Mouse (Mus musculus): ENCODE measurements around the gene Pomgnt1. TPM values are rescaled to one million over a fixed set of nuclear protein-coding genes. Genes with fewer than 3 reads are reported as not detected.

Pomgnt1 gene
- 10 to 100 TPM; 52.0 to 52.2 TPM for total RNA-seq (2021)
- long read RNA-seq, experiment 1, transcript Pomgnt1-203 (22 exons, 2,719 nt), result major isoform, 183 of 206 reads
- long read RNA-seq, experiment 1, partial matches to known transcripts, result 11 of 206 reads
- long read RNA-seq, experiment 1, other reads (novel, unspliced or antisense), result 12 of 206 reads
- long read RNA-seq, experiment 2, transcript Pomgnt1-203 (22 exons, 2,719 nt), result major isoform, 189 of 215 reads
- long read RNA-seq, experiment 2, partial matches to known transcripts, result 6 of 215 reads
- long read RNA-seq, experiment 2, other reads (novel, unspliced or antisense), result 20 of 215 reads

GRCm38 (mm10) chr4:116123602-116124519, at the start of gene Pomgnt1, which contains the start of gene Rad54l:
Gene Pomgnt1, plus strand, starts transcription at chr4:116123840.
Gene Rad54l, minus strand, starts transcription at chr4:116123690.
- intact Hi-C loops (cut with DNase I; ENCODE audit: low total_unique reads), result no loop called here
- peak; percentile 83 for DNase-seq

GRCm38 (mm10) chr4:116074145-116074675, 49.4 kb upstream of the Pomgnt1 start:
- DNase-seq, result no peak
- intact Hi-C loops (cut with DNase I; ENCODE audit: low total_unique reads), result no loop called here

DNA sequence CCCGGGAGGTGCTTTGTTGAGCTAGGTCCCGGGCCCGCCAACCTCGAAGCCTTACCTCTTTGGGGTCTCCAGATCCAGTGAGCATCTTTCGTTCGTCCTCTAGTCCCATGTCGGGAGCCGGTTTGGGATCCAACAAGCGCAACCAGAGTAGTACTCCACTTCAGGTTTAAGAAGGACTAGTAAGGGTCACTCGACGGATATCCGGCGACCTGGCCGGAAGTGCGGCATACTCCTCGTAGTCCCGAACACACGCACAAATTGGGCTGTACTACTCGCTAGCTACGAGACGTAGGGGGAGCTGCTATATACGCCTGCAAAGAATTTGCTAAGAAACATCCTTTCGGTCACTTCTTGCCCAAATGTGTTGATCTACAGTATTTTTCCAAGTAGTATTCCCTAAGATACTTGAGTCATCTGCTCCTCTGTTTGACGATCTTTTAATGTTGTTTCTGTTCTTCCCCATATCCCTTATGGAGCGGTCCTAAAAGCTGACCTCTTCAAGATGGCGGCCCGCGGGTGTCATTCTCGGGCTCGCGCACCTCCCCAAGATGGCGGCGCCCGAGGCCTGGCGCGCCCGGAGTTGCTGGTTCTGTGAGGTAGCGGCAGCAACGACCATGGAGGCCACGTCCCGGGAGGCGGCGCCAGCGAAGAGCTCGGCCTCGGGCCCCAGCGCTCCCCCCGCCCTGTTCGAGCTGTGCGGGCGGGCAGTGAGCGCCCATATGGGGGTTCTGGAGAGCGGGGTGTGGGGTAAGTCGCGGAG, 48.6 kb upstream of the Pomgnt1 start, which contains the start of the genes Uqcrh and Lrrc41:
Gene Uqcrh, minus strand, starts transcription at position 211 of the 760 bp plus-strand sequence.
Gene Lrrc41, plus strand, starts transcription at position 409 of the 760 bp plus-strand sequence.
- intact Hi-C loops (cut with DNase I; ENCODE audit: low total_unique reads), result no loop called here
- peak; percentile 96 for DNase-seq

DNA sequence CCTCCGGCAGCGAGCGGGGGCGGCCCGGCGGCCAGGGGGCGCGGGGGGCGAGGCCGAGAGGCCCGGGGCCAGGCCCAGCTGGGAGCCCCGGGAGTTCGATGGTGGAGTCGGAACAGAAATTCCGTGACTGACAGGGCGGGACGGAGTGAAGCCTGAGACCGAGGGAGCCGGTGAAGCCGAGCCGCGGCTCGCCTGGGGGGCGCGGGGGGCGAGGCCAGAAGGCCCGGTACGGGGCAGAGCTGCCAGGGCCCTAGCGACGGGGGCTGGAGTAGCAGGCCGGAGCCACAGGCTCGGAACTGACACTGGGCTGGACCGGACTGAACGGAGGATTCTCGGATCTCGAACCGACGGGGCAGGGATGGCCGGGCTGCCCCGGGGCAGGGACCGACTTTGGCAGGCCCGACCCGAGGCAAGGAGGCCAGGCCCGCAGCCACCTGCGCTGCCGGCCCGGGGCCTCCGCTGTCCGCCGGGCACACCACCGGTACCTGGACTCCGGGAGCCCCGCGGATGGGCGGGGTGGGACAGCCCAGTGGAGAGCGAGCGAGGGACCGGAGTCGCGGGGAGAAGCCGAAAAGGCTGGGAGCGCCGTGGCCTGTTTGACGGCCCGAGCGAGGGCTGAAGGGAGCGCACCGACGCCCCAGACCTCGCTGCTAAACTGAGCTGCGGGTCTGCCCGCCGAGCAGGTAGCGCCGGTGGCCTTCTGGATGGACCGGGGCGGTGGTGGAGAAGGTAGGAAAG, 47.8 kb upstream of the Pomgnt1 start:
- intact Hi-C loops (cut with DNase I; ENCODE audit: low total_unique reads), result no loop called here
- peak; percentile 81 for DNase-seq

GRCm38 (mm10) chr4:116076369-116077231, 47.0 kb upstream of the Pomgnt1 start:
- DNase-seq, result peak; percentile 39
- intact Hi-C loops (cut with DNase I; ENCODE audit: low total_unique reads), result no loop called here

DNA sequence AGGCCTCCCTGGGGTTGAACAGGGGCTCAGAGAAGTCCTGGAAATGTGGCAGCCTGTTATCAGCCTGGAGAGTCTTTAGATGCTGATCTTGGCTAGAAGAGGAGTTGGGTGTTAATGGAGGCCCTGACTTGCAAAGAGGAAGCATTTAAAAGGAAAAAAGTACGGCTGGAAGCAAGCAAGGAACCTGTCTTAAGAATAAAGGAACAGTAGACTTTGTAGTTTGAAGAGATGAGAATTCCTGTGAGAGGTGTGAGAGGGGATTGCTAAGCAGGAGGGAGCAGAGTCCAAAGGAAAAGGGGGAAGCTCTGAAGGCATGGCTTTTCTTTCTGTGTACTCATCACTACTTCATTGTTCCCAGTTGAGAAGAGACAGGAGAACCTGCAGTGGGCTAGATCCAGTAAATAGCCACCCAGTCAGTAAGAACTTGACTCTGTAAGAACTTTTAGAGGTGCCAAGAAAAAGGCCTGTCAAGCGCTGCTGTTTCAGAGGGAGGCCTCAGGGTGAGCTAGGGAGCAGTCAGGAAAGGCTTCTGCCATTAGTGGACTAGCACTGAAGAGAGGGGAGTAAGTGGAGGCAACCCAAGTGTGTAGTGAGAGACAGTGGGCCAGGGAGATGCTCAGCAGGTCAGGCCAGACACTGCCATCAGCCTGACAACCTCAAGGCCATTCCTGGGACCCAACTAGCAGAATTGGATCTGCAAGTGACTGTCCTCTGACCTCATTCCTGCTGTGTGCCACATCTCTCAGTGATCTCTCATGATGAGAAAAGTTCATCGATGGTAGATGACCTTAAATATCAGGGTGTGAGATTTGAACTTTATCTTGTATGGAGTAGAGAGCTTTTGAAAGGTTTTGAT, 46.2 kb upstream of the Pomgnt1 start:
- peak; percentile 5 for DNase-seq
- intact Hi-C loops (cut with DNase I; ENCODE audit: low total_unique reads), result no loop called here

DNA sequence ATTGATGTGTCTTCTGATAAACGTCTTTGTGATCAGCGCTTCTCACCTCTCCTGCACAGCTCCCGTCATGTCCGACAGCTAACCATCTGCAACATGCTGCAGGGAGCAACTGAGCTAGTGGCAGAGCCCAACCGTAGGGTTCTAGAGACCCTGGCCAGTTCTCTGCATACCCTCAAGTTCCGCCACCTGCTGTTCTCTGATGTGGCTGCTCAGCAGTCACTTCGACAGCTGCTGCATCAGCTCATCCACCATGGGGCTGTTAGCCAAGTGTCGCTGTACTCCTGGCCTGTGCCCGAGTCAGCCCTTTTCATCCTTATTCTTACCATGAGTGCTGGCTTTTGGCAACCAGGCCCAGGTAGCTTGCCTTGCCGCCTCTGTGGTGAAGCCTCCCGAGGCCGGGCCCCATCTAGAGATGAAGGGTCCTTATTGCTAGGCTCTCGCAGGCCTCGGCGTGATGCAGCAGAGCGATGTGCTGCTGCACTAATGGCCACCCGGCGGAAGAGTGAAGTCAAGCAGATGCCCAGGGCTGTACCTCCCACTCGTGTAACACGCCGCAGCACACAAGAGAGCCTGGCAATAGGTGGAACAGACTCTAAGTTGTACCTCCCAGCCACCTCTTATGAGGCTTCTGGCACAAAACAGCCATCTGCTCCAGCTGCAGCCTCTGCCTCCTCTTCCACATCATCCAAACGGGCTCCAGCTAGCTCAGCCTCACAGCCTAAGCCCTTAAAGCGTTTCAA, 35.0 kb upstream of the Pomgnt1 start:
- DNase-seq, result peak; percentile 20
- intact Hi-C loops (cut with DNase I; ENCODE audit: low total_unique reads), result no loop called here

GRCm38 (mm10) chr4:116096291-116096690, 27.3 kb upstream of the Pomgnt1 start:
- DNase-seq, result no peak
- intact Hi-C loops (cut with DNase I; ENCODE audit: low total_unique reads), result no loop called here

DNA sequence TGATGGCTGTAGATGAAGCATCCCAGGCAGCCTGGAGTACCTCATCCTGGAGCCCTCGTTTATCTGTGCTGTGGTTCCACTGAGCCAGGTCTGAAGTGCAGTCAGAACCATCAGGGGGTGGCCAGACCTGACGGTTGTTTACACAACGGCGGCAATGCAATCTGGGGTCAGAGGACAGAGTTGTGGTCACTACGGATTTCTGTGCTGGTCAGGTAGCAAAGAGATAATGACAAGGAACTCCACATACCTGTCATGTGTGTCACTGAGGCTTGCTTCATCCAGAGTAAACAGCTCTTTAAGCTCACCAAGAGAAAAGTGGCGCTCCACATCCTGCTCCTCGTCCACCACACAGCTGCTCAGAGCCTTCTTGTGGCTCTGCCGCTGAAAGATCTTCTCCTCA, 26.4 kb upstream of the Pomgnt1 start:
- intact Hi-C loops (cut with DNase I; ENCODE audit: low total_unique reads), result no loop called here

GRCm38 (mm10) chr4:116100959-116101358, 22.7 kb upstream of the Pomgnt1 start:
- no peak for DNase-seq
- intact Hi-C loops (cut with DNase I; ENCODE audit: low total_unique reads), result no loop called here

More for the DNA sequence above, 26.4 kb upstream of the Pomgnt1 start:
- no peak for DNase-seq

DNA sequence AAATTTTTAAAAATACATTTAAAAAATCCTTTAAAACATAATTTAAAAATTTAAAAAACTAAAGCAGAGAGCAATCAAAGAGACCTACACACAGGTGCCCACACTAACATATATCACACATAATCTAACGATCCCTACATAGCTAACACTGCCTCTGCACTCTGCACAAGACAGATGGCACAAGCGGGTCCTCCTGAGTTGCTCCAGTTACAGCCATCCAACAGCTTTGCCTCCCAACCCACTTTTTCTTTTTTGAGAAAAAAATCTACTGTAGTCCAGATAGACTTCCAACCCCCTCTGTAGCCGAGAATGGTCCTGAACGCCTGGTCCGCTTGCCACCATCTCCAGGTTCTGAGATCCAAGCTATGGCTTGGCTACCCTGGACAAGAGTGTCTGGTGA, 18.4 kb upstream of the Pomgnt1 start:
- DNase-seq, result no peak
- intact Hi-C loops (cut with DNase I; ENCODE audit: low total_unique reads), result no loop called here

DNA sequence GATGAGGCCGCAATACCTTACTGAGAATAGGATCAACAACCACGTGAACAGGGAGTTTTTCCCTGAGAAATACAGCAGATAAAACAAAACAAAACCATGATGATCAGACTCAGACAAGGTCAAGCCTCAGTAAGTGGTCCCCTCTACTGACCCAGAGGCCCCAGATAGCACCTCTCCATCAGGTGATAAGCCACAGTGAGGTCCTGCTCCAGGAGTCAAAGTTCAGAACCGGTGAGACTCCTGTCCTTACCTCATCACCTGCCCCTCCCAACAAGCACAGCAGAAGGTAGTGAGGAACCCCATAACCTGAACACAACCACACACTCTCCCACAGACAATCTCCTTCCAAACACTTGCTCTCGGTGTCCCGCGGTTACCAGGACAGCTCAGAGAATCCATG, 12.9 kb upstream of the Pomgnt1 start:
- no peak for DNase-seq
- intact Hi-C loops (cut with DNase I; ENCODE audit: low total_unique reads), result no loop called here

DNA sequence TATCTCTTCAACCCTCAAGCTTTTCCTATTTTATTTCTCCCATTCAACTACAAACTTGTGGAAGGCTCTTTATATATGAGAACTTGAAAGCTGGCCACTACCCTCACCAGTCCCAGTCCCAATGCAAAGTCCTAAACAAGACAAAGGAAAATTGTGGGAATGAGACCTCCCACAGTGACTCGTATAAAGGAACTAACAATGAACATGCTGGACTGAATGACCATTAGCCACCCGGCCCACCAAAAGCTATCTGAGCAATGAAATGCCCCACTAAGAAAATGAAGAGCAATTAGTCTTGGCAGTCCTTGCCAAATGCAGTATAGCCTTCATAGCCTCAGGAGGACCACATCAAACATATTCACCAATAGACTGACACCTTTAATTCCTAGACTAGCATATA, 12.2 kb upstream of the Pomgnt1 start:
- intact Hi-C loops (cut with DNase I; ENCODE audit: low total_unique reads), result no loop called here
- DNase-seq, result no peak

DNA sequence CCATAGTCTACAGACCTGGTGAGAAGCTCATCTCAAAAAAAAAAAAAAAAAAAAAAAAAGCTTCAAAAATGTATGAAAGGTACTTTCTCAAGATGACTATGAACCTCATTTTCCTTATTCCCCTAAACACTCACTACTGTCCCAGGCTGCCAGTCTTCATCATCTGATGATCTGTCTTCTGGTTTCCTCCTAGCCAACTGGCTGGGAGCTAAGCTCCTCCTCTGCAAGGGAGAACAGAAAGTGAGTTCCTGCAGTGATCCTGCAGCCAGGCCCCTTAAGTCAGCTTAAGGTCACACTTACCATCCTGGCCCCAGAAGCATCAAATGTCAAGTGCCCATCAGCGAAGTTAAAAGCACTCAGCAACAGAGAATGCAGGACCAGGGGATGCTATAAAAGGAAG, 878 bp upstream of the Pomgnt1 start:
- intact Hi-C loops (cut with DNase I; ENCODE audit: low total_unique reads), result no loop called here
- no peak for DNase-seq

DNA sequence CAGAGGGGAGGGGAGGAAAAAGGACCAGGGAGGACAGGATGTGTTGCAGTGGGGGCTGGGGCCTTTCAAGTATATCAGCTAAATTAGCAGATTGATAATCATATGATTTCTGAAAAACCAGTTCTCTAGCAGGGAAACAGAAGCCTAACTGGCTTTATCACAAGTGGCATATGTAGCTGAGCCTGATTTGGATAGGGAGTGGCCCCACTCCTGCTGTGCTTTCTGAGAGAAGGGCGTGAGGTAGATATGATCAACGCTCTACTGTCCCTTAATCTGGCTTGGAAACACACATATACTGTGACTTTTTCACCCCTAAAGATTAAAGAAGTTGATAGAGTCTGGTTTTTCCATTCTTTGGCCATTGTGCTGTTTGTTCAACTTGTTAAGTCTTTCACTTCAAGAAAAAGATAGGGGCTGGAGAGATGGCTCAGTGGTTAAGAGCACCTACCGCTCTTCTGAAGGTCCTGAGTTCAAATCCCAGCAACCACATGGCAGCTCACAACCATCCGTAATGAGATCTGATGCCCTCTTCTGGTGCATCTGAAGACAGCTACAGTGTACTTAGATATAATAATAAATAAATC, 2.3 kb downstream of the Pomgnt1 start:
- intact Hi-C loops (cut with DNase I; ENCODE audit: low total_unique reads), result no loop called here
- no peak for DNase-seq

DNA sequence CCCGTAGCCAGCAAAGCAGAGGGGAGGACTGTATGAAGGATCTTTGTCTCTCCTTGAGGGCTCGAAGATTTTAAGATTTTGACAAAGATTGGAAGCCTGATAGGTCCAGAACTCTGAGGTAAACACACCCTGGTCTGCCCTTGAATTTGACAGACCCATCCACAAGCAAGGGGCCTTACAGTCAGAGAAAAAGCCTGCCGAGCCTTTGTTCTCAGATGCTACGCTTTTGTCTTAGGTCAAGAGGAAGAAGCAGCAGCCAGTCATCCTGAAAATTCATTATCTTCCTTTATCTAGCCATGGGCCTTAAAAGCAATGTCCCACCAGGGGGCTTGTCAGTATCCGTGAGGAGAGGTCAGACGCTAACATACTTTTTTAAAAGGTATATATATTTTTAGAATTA, 4.3 kb downstream of the Pomgnt1 start:
- intact Hi-C loops (cut with DNase I; ENCODE audit: low total_unique reads), result no loop called here
- no peak for DNase-seq
